Mouse (Mus musculus) Muller cell, postnatal 12 days (primary cell): ENCODE results near the gene Cdc42.

Experiments
- DNase-seq: peaks from one replicate; pipeline ENCODE4 v3.0.0-alpha.2; 2015; ENCODE audit errors: inconsistent ontology term

Cdc42 gene

DNA sequence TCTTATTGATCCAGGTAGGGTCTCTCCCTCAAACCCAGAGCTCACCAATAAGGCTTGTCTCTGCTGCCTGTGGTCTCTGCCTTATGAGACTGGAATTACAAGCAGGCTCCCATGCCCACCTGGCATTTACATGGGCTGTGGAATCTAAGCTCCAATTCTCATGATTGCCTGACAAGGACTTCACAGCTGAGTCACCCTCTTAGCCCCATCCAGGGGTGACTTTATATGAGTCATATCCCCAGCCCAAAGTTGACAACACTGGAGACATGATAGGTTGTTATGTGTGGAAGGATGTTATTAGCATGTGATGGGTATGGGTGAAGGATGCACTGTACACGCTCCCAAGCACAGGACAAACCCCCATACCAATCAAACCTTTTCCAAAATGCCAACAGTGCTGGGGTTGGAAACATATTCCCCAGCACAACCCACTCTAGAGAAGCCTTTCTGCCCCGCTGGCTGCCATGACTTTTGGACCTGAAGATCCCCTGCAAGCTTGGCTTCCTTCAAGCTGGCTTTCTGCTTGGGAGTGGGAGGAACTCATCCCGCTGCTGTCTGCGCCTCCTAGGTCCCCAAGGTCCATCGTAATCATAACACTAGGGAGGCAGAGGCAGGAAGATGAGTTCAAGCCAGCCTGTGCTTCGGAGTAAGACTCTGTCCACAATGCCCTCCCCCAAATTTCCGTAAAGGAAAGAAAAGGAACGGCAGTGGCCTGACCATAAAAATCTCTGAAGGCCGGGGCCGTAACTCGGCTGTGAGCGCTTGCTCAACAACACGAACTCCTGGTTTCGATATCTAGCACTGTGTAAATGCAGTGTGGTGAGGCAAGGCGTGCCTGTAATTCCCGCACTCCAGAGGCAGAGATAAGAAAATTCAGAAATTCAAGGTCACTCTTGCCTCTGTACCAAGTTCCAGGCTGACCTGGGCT, 14.3 kb upstream of the Cdc42 start:
- DNase-seq = no peak

DNA sequence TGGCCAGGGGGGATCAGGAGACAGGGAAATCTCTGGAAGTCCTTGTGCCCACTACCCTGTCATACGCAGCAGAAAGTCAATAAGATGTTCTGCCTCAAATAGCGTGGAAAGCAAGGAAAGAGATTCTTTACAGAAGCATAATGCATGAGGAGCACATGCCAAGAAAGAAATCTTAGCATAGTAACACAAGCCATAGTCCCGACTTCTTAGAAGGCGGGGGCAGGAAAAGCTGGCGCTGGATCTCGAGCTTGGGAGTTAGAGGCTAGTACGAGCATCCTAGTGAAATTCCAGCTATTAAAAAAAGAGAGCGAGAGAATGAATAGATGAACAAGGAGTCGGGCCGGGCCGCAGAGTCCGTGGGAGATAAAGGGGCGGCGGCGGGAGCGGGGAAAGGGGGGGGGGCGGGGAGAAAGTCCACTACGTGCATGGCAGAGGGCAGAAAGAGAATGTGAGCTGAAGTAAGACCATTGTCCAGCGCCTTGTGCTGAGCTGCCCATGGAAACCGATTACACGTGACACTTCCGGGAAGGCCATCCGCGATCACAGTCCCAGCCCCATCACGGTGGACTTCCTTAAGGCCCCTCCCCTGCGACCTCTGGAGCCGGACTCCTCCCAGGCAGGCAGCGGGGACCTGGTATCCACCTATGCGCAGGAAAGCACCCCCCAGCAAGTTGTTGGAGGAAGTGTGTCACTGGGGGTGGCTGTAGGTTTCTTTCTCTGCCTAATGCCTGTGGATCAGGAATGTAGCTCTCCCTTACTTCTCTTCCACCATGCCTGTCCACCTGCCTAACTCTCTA, 12.6 kb upstream of the Cdc42 start:
- peak; percentile 57 for DNase-seq

- no peak for DNase-seq
These were observed 10.7 kb upstream of the Cdc42 start for GRCm38 (mm10) chr4:137368198-137368597.

GRCm38 (mm10) chr4:137367275-137368088, 10.0 kb upstream of the Cdc42 start:
- no peak for DNase-seq

GRCm38 (mm10) chr4:137366097-137366496, 8.6 kb upstream of the Cdc42 start:
- no peak for DNase-seq

DNA sequence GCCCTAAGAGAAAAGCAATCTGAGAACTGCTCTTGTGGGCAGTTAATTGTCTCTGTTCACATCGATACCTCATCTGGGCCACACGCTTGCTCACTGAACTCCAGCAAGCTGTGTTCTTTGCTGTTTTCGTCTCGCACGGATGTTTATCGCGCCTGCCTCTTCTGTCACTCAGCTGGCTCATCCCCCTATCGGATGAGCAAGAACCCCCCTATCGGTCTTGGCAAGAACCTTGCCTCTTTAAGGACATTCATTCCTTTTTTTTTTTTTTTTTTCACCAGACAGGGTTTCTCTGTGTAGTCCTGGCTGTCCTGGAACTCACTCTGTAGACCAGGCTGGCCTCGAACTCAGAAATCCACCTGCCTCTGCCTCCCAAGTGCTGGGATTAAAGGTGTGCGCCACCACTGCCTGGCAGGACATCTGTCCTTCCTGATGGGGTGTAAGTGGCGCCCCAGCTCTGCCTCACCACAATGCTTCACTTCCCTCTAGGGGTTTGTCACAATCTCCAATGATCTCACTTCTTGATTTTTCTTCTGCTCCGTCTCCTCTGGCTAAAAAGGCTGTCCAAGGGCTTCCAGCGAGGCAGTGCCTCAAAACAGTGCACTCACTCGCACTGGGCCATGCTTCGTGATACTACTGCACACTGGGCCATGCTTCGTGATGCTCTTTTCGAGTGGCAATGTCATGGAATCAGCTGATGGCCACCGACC, 8.0 kb upstream of the Cdc42 start:
- no peak for DNase-seq

GRCm38 (mm10) chr4:137364826-137365225, 7.3 kb upstream of the Cdc42 start:
- DNase-seq = no peak

- no peak for DNase-seq
These were observed 3.5 kb upstream of the Cdc42 start for GRCm38 (mm10) chr4:137360996-137361395.

DNA sequence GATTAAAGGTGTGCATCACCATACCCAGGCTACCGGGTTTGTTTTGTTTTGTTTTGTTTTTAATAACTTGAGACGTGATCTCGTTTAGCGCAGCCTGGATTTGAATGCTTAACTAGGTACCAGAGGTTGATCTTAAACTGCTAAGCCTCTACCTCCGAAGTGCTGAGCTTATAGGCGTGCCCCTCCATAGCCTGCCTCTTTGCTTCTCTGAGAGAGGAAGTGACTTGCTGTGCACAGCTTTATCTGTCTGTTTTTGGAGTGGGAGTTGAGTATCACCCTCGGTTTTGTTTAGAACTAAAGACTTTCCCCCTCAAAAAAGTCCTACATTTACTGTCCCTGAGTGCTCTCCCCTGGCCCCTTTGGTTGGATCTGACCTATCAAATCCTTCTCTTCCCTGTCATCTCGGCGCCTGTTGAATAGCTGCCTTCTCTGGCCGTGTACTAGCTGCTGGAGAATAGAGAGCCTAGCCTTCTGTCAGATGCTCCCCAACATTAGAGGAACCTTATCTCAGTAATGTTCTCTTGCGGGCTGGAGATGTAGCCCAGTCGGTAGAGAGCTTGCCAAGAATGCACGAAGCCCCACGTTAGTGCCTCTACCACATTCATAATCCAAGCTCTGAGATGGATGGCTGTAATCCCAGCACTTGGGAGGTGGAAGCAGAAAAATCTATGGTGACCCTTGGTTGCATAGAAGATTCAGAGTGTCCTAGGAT, 927 bp upstream of the Cdc42 start:
- no peak for DNase-seq

DNA sequence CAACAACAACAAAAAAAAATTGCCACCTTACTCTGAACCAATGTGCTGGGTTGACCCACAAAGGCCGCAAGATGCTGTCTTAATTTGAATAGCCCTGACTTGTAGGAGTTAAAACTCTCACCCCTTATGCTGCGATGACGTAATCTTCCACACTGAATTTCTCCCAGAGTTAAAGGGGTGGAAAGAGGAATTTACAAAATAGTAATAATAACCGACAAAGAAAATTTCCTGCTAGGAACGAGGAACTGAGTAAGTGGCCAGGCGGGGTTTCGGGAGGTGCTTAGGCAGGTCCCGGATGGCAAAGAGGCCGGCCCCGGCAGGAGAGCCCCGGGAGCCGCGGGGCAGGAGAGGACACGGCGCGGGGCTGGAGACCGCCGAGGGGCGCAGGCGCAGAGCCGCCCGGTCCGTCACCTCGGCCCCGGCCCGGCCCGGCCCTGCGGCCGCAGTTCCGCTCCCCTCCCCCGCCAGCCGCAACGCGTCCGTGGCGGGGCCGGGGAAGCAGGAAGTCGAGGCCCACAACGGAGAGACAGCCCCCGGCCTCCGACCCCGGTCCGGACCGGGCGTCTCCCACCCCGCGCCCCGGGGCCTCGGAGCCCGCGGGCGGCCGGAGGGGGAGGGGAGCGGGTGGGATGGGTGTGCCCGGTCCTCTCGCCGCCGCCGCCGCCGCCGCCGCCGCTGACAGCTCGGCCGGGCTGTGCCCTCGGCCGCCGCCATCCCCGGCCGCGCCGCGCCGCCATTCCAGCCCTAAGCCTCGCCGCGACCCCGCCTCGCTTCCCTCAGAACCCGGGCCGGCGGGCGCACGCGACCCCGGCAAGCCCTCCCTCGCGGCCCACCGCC, 628 bp downstream of the Cdc42 start:
- DNase-seq = peak; percentile 74

DNA sequence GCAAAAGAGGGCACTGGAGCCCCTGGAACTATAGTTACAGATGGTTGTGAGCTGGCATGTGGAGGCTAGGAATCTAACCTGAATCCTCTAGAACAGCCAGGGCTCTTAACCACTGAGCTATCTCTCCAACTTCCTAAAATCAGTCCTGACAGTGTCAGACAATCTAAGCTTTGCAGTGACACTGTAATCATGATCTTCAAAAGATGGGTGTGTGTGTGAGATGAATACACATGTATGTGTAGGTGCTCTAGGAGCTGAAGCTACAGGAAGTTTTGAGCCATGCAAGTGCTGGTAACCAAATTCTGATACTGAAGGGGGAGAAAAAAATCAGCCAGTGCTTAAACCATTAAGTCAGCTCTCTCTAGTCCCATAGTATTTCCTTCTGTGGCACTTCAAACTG, 6.9 kb downstream of the Cdc42 start:
- no peak for DNase-seq

DNA sequence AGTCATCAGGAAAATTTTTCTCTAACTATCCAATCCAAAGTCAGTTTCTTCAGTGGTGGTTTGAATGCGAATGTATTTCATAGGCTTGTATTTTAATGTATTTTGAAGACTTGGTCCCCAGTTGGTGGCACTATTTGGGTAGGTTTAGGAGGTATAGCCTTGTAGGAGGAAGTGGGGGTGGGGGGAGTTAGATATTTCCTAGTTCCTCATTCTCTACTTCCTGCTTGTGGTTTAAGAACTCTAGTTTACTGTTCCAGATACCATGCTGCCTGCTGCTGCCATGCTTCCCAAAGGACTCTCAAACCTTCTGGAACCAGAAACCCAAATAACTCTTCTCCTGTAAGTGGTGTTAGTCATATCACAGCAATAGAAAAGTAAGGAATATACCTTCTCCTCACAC, 11.7 kb downstream of the Cdc42 start:
- DNase-seq = no peak

DNA sequence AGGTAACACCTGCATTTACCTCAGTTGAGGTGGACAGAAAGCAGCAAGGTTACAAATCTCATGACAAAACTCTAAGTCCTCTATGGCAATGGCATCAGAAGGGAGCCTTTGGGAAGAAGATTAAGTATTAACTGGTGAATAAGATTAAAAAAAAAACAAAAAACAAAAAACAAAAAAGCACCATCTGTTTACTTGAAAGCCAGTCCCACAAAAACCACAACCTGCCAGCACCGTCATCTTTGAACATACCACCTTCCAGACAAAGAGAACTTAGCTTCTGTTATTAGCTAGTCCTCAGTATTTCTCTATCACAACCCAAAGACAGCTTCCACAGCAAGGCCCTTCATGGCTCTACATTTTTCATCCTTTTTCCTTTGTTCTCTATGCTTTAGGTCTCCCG, 12.4 kb downstream of the Cdc42 start:
- DNase-seq = no peak

GRCm38 (mm10) chr4:137342816-137343215, 14.7 kb downstream of the Cdc42 start:
- DNase-seq = no peak

DNA sequence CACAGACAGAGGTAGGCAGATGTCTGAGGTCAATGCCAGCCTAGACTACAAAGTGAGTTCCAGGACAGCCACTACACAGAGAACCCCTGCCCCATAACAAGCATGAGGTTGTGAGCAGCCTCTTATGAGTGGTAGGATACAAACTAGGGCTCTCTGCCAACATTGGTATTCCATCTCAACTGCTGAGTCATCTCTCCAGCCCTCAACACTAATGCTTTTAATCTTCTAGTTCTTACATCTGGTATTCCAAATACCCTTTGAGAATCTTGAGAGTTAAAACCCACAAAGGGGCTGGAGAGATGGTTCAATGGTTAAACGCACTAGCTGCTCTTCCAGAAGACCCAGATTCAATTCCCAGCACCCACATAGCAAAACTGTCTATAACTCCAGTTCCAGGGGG, 18.1 kb downstream of the Cdc42 start:
- peak; percentile 65 for DNase-seq

DNA sequence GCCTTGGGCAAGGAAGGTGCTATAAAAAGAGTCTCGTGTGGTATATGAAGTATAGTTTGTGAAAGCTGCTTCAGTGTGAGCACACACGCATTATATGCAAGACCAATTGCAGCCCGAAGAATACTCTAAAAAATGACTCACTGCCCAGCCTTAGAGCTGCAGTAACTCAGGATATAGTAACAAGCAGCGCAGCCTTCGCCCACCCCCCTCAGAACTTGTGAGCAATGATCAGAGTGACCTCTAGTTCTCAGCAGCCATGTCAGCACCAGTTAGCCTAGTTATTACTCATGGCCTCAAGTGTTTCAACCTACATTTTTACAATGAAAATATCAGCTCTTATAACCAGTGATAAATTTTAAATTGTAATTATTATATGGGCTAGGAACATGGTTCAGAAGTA, 21.1 kb downstream of the Cdc42 start:
- DNase-seq = no peak

GRCm38 (mm10) chr4:137332051-137332450, 25.5 kb downstream of the Cdc42 start:
- no peak for DNase-seq

DNA sequence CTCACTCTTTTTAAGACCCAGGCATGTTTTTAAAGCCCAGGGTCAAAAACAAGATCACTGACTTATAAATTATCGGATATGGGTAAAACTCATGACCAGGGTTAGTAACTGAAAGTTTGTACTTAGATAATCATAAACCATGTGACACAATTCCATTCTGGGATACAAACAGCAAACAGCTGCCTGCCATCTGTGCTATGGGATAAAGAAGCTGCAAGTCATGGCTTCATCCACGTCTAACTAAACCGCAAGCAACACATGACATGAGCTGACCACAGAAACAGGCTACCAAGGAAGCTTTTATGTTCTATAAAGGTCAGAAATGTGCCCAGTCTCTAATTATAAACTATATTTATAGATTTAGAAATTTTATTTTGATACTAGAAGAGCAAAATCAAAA, 31.0 kb downstream of the Cdc42 start:
- DNase-seq = no peak

GRCm38 (mm10) chr4:137324926-137325325, 32.6 kb downstream of the Cdc42 start:
- DNase-seq = peak; percentile 66
